Mouse (Mus musculus) ES-Bruce4 (cell line): ENCODE results near the gene Clec18a.

ENCODE experiments used
- CTCF ChIP-seq: IDR thresholded peaks from one replicate; pipeline ENCODE4 v1.8.1; 2011; ENCODE audit warnings: low read depth, low read length
- POLR2A ChIP-seq: IDR thresholded peaks from one replicate; pipeline ENCODE4 v1.8.1; 2011; ENCODE audit warnings: low read length; ENCODE audit not compliant: insufficient read depth

- TF ChIP-seq CTCF, result no peak
- no peak for TF ChIP-seq POLR2A
Observed at GRCm38 (mm10) chr8:111030045-111030444, 62.2 kb downstream of the Clec18a start.
